Mouse (Mus musculus): Measurements from ENCODE around the gene Olfr1508. TPM values are rescaled to one million over a fixed set of nuclear protein-coding genes. Genes with fewer than 3 reads are reported as not detected.
"Not testable (repeated sequence)": the region's sequence is repeated elsewhere in the genome, so short reads cannot be mapped to it uniquely, and the experiment has no call there.

Gene Olfr1508
- not detected in 2 replicates for polyA plus RNA-seq (2012; rRNA removed)

GRCm38 (mm10) chr14:52467395-52467794, at the start of gene Olfr1508:
TSS of gene Olfr1508 (minus strand) at chr14:52467495.
- DNase-seq (ENCODE audit: low read depth) = no peak

GRCm38 (mm10) chr14:52495516-52495915, 28.2 kb upstream of the Olfr1508 start, which contains the start of gene Olfr1507:
TSS of gene Olfr1507 (minus strand) at chr14:52495749.
- no peak for DNase-seq (ENCODE audit: low read depth)

GRCm38 (mm10) chr14:52465738-52466137, 1.6 kb downstream of the Olfr1508 start:
- no peak for DNase-seq (ENCODE audit: low read depth)

GRCm38 (mm10) chr14:52461928-52462327, 5.4 kb downstream of the Olfr1508 start:
- DNase-seq (ENCODE audit: low read depth) = no peak

GRCm38 (mm10) chr14:52451138-52451537, 16.2 kb downstream of the Olfr1508 start:
- no peak for DNase-seq (ENCODE audit: low read depth)

- DNase-seq (ENCODE audit: low read depth) = no peak
Measured at GRCm38 (mm10) chr14:52442690-52443089, 24.6 kb downstream of the Olfr1508 start, which contains the start of gene Olfr1509. TSS of gene Olfr1509 (plus strand) at chr14:52442990.

- no peak for DNase-seq (ENCODE audit: low read depth)
Measured at GRCm38 (mm10) chr14:52427686-52428085, 39.6 kb downstream of the Olfr1508 start.

- DNase-seq (ENCODE audit: low read depth) = no peak
Measured at GRCm38 (mm10) chr14:52414273-52414672, 53.0 kb downstream of the Olfr1508 start, which contains the start of gene Olfr1510. TSS of gene Olfr1510 (minus strand) at chr14:52414373.

GRCm38 (mm10) chr14:52410142-52410919, 57.0 kb downstream of the Olfr1508 start:
- not testable (repeated sequence) for DNase-seq (ENCODE audit: low read depth)

Other genes with a start within 250 kb of the Olfr1508 start
- 30.1 and 35.2 TPM in 2 replicates for gene Chd8, start 209.7 kb downstream of the Olfr1508 start, polyA plus RNA-seq (2012; rRNA removed)
- 30.5 and 38.7 TPM in 2 replicates for gene Tox4, start 188.3 kb downstream of the Olfr1508 start, polyA plus RNA-seq (2012; rRNA removed)
- gene Rab2b, start 187.9 kb downstream of the Olfr1508 start, polyA plus RNA-seq (2012; rRNA removed) = 11.4 TPM in 2 replicates
- 18.8 and 19.2 TPM in 2 replicates for gene Mettl3, start 162.4 kb downstream of the Olfr1508 start, polyA plus RNA-seq (2012; rRNA removed)
- gene Sall2, start 138.7 kb downstream of the Olfr1508 start, polyA plus RNA-seq (2012; rRNA removed) = 5.7 and 7.6 TPM in 2 replicates
- not detected in 2 replicates for gene Olfr1513, start 111.1 kb downstream of the Olfr1508 start, polyA plus RNA-seq (2012; rRNA removed)
- gene Olfr1512, start 88.3 kb downstream of the Olfr1508 start, polyA plus RNA-seq (2012; rRNA removed) = not detected in 2 replicates
- gene Olfr1511, start 70.1 kb downstream of the Olfr1508 start, polyA plus RNA-seq (2012; rRNA removed) = not detected in 2 replicates
- not detected in 2 replicates for gene Olfr1510, start 53.1 kb downstream of the Olfr1508 start, polyA plus RNA-seq (2012; rRNA removed)
- gene Olfr1509, start 24.5 kb downstream of the Olfr1508 start, polyA plus RNA-seq (2012; rRNA removed) = not detected in 2 replicates
- gene Olfr1507, start 28.3 kb upstream of the Olfr1508 start, polyA plus RNA-seq (2012; rRNA removed) = not detected in 2 replicates

Measured in gonadal fat pad, adult 2 months (tissue).